Mouse (Mus musculus) ES-Bruce4 (cell line): Measurements from ENCODE around the gene Ppp4r1.

ENCODE experiments used
- CTCF ChIP-seq: IDR thresholded peaks from one replicate; pipeline ENCODE4 v1.8.1; 2011; ENCODE audit warnings: low read depth, low read length
- EP300 ChIP-seq: IDR thresholded peaks from 2 replicates; pipeline ENCODE4 v1.6.1; 2011; ENCODE audit warnings: low read depth, low read length; ENCODE audit not compliant: insufficient read depth

GRCm38 (mm10) chr17:65802026-65802425, 19.7 kb downstream of the Ppp4r1 start:
- TF ChIP-seq CTCF (no peak), EP300 (no peak)
